Mouse (Mus musculus) limb, embryonic 14.5 days (tissue): ENCODE measurements around the gene Neo1. TPM values are rescaled to one million over a fixed set of nuclear protein-coding genes. Genes with fewer than 3 reads are reported as not detected.
A peak's percentile ranks its signal among the peaks of the same experiment; 100 is the strongest.

ENCODE experiments used
- ATAC-seq: fragments of 200-750 bp; cut with Nextera tagmentation; 2 replicates; pipeline ENCODE4 v1.8.0; 2017; ENCODE audit warnings: low read depth, moderate number of reproducible peaks, moderate TSS enrichment; ENCODE audit not compliant: low FRiP score
- DNase-seq: peaks from one replicate; pipeline ENCODE4 v3.0.0-alpha.2; 2015; ENCODE audit warnings: low spot score
- H3K27ac ChIP-seq: fragments of 300-500 bp; sonication (generic); replicated peaks from 2 replicates; pipeline ENCODE4 v1.5.1; 2014; ENCODE audit warnings: low read depth, mild to moderate bottlenecking, low read length, moderate library complexity, mixed read lengths
- H3K27me3 ChIP-seq: fragments of 300-500 bp; sonication (generic); 2 replicates; pipeline ENCODE4 v1.6.1; 2014; ENCODE audit warnings: low read length, mixed read lengths; ENCODE audit not compliant: control insufficient read depth, insufficient read depth
- H3K36me3 ChIP-seq: fragments of 300-500 bp; sonication (generic); 2 replicates; pipeline ENCODE4 v1.6.1; 2014; ENCODE audit warnings: mild to moderate bottlenecking, low read length, moderate library complexity, mixed read lengths; ENCODE audit not compliant: control insufficient read depth, insufficient read depth
- H3K4me1 ChIP-seq: fragments of 300-500 bp; sonication (generic); 2 replicates; pipeline ENCODE4 v1.6.1; 2014; ENCODE audit warnings: antibody characterized with exemption, low read length, mixed read lengths; ENCODE audit not compliant: control insufficient read depth, insufficient read depth
- H3K4me2 ChIP-seq: fragments of 300-500 bp; sonication (generic); replicated peaks from 2 replicates; pipeline ENCODE4 v1.6.1; 2014; ENCODE audit warnings: low read depth, mild to moderate bottlenecking, low read length, moderate library complexity; ENCODE audit not compliant: severe bottlenecking
- H3K4me3 ChIP-seq: fragments of 300-500 bp; sonication (generic); replicated peaks from 2 replicates; pipeline ENCODE4 v1.5.1; 2014; ENCODE audit warnings: low read length
- H3K9ac ChIP-seq: fragments of 300-500 bp; sonication (generic); 2 replicates; pipeline ENCODE4 v1.6.1; 2014; ENCODE audit warnings: mild to moderate bottlenecking, low read depth, low read length, moderate library complexity; ENCODE audit not compliant: severe bottlenecking
- H3K9me3 ChIP-seq: fragments of 300-500 bp; sonication (generic); 2 replicates; pipeline ENCODE4 v1.6.1; 2016; ENCODE audit warnings: low read length; ENCODE audit not compliant: control insufficient read depth
- POLR2A ChIP-seq: fragments of 200-500 bp; IDR thresholded peaks from 2 replicates; pipeline ENCODE4 v1.8.0; 2012; ENCODE audit warnings: inconsistent platforms, mild to moderate bottlenecking, moderate library complexity, borderline replicate concordance; ENCODE audit not compliant: insufficient read depth, insufficient read length; ENCODE audit errors: extremely low read depth
- WGBS: fragments of 180-500 bp; shearing (Covaris S2); extraction: QIAGEN DNeasy Blood & Tissue Kit; methylation state at CpG from one replicate; pipeline ENCODE4 v1.1.7; 2014; 5-methylcytosine and 5-hydroxymethylcytosine counted together
- polyA plus RNA-seq, 2 experiments: library from polyadenylated mRNA; depleted of rRNA in 1 of 2; stranded (reverse) in 1 of 2; unstranded in 1 of 2; fragments of >200 nt; fragmentation: Nextera tagmentation in 1 of 2; extraction: Ambion mirVana in 1 of 2; gene quantifications; 2 replicates each; pipeline versions ENCODE4 v1.2.1 to v1.2.3; 2012 to 2014

Neo1 gene
- polyA plus RNA-seq, 2 experiments: 57.1 to 83.5 TPM

DNA sequence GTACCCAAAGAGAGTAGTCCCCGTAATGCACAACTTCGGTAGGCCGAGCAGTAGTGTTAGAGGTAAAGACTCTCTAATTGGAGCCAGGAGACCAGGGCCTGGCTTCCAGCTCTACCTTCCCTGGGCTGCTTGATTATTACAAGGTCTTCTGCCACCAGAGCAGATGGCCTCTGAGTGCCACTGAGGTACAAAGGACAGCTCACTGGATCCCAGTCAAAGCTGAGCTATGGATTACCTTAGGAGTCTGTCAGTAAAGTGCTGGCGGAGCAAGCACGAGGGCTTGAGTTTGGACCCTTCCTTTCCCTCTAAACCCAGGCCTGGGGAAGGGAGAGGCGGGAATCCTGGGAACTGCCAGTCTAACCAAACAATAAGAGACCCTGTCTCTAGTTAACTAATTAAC, 21.8 kb upstream of the Neo1 start:
- no peak for ATAC-seq
- Histone ChIP-seq H3K27me3 (no peaks in the 10 kb centered on the region), H3K4me1 (0 out of 2 replicates have a peak, but pooled peaks cover 5% of the 10 kb centered on the region), H3K9me3 (no peaks in the 10 kb centered on the region), H3K36me3 (no peaks in the 10 kb centered on the region), H3K4me2 (no peak overlapping the region), H3K27ac (no peak overlapping the region), H3K9ac (no peak overlapping the region), H3K4me3 (no peak overlapping the region)
- no peak for TF ChIP-seq POLR2A
- 66% methylated on average over 6 of the region's 6 CpGs for WGBS
- DNase-seq: no peak

DNA sequence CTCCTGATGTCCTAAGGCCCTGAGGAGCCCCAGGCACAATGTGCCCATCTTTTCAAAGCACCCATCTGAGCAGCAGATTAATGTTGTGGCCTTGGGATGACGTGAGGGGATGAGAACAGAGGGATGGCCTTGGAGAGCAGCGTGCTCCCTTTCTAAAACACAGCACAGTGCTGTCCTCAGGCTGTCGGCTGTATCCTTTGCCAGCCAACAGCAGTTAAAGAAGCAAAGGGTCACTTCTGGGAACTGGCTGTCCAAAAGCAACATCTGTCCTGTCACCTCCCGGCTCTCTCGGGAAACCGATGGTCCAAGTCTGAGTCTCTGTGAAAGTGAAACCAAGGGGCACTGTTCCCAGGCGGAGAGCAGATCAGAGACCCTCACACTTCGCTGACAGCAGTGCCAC, 20.0 kb upstream of the Neo1 start:
- no peak for TF ChIP-seq POLR2A
- no peaks in the 10 kb centered on the region for H3K27me3 ChIP-seq
- 69% methylated on average over 8 of the region's 8 CpGs for WGBS
- H3K27ac ChIP-seq: no peak overlapping the region
- DNase-seq (no peak), ATAC-seq (no peak)
- no peak overlapping the region for H3K4me3 ChIP-seq
- H3K36me3 ChIP-seq: no peaks in the 10 kb centered on the region
- no peak overlapping the region for H3K9ac ChIP-seq
- H3K4me1 ChIP-seq: no peaks in the 10 kb centered on the region
- H3K9me3 ChIP-seq: no peaks in the 10 kb centered on the region
- H3K4me2 ChIP-seq: no peak overlapping the region

GRCm38 (mm10) chr9:59041805-59042204, 5.6 kb upstream of the Neo1 start:
- Histone ChIP-seq H3K27ac (no peak overlapping the region), H3K4me2 (no peak overlapping the region), H3K9ac (no peak overlapping the region), H3K27me3 (no peaks in the 10 kb centered on the region), H3K9me3 (no peaks in the 10 kb centered on the region), H3K4me3 (no peak overlapping the region), H3K36me3 (no peaks in the 10 kb centered on the region), H3K4me1 (0 out of 2 replicates have a peak, but pooled peaks cover 3% of the 10 kb centered on the region)
- DNase-seq (no peak), ATAC-seq (no peak)
- TF ChIP-seq POLR2A: no peak

- Histone ChIP-seq H3K9me3 (no peaks in the 10 kb centered on the region), H3K9ac (peak overlapping the region; percentile 95), H3K4me1 (peaks cover 17% of the 10 kb centered on the region), H3K36me3 (no peaks in the 10 kb centered on the region), H3K4me3 (peak overlapping the region; percentile 98), H3K27me3 (no peaks in the 10 kb centered on the region), H3K27ac (peak overlapping the region; percentile 100), H3K4me2 (peak overlapping the region; percentile 71)
- ATAC-seq: peak; percentile 18
- DNase-seq: no peak
- under 1% methylated on average over 54 of the region's 56 CpGs for WGBS
- TF ChIP-seq POLR2A: peak; percentile 91
Observed at GRCm38 (mm10) chr9:59036732-59037341, 596 bp upstream of the Neo1 start.

DNA sequence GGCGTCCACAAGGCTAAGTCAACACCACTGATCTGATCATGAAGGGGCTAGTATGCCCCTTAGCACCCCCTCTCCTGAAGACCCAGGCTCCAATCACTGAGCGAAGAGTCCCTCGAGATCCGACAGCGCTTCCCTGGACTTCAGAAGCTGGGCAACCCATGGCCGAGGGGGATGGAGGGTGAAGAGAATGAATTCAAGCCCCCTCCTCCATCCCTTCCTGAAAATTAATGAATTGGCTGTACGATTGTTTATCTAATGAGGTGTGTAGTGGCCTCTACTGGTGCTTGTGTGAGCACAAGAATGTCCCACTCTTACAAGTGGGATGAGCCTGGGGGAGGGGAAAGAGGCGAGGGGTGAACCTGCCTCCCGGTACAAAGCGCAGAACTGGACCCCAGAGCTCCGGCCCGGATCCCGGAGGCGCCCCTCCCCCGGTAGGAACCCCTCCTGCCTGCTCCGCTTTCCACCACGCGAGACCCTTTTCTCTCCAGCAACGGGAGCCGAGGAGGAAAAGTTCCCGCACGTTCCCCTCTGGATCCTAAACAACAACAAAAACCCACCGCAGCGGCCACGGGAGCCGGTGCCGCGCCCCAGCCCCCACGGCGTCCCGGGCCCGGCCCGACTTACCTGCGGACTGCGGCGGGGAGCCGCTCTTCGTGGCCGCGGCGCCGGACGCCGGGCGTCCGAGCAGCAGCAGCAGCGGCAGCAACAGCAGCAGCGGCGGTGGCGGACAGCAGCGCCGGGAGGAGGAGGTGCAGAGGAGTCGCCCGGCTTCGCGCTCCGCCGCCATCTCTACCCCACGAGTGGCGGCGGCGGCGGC, 691 bp downstream of the Neo1 start:
- no peaks in the 10 kb centered on the region for H3K27me3 ChIP-seq
- 1% methylated on average over 31 of the region's 63 CpGs for WGBS
- H3K9me3 ChIP-seq: no peaks in the 10 kb centered on the region
- no peak for TF ChIP-seq POLR2A
- DNase-seq (peak; percentile 45), ATAC-seq (peak; percentile 14; the same call in 1 of the 2 replicates)
- H3K4me1 ChIP-seq: peaks cover 17% of the 10 kb centered on the region
- peak overlapping the region; percentile 98 for H3K4me3 ChIP-seq
- H3K27ac ChIP-seq: peak overlapping the region; percentile 100
- H3K4me2 ChIP-seq: peak overlapping the region; percentile 71
- H3K36me3 ChIP-seq: no peaks in the 10 kb centered on the region
- H3K9ac ChIP-seq: peak overlapping the region; percentile 95
